Mouse (Mus musculus) monocyte, adult 2 months (primary cell): ENCODE data around the gene Olfr417.
"Not testable (repeated sequence)": the region's sequence is repeated elsewhere in the genome, so short reads cannot be mapped to it uniquely, and the experiment has no call there.

Experiments
- DNase-seq, 2 experiments: peaks; one replicate each; pipeline ENCODE4 v3.0.0; 2022; ENCODE audit warnings: low spot score in 2 of 2, low read depth in 1 of 2

Gene Olfr417

DNA sequence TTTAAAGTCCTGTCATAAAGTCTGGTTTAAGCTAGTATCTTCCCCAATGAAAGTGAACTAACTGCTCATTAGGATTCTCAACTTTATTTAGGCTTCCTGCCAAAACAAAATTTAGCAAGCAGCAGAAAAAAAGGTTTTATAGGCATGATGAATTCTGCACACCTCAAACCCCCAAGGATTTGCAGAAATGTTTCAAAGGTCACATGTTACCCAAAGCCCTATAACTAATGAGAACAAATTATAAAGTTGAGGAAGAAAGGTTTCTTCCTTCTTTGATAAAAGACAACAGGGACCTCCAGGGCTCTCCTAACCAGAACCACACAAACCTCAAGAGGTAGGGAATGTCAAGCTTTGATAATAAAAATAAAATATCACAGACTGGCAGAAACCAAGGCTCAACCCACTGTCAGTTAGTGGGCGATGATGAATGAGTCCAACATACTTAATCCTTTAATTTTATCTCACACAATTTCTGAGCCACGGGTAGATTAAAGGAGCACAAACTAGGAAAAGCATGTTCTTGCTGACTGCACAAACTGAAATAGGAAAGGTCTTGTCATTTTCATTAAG is at the start of gene Olfr417:
Olfr417 (plus strand) TSS at position 241 of the 570 bp plus-strand sequence.
- DNase-seq: no peak

DNA sequence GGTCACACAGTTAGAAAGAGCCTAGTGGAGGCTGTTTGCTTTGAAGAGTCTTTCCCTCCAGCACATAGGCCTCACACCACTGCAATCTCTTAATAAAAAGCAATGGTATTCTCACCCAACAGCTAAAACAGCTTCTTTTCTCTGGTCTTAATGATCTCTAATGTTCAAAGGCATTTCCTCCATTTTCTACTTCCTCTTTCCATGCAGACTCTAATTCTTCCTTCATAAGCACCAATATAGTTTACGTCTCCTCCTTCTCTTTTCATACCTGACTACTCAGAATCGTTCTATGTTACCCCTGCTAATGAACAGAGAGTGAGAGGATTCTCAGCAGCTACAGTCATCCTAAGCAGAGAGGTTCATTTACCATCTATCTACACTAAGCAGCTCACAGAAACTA is 47.6 kb upstream of the Olfr417 start:
- no peak for DNase-seq

DNA sequence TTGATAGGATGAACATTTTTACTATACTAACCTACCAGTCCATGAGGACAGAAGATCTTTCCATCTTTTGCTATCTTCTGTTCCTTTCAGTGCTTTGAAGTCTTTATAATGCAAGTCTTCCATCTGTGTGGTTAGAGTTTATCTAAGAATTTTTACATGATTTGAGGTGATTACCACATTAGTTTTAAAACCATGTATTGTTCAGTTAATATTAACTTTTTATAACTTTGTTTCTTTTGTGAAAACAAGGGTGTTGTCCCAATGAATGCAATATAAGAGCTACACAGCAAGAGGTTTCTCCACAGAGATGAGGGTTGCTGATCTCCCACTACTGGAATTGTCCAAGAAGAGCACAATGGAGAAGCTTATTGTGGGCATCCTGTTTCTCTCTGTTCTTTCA is 34.7 kb upstream of the Olfr417 start, which contains the start of gene Mptx1:
Mptx1 (plus strand) TSS at position 301 of the 400 bp plus-strand sequence.
- no peak for DNase-seq

GRCm38 (mm10) chr1:174353636-174354035 is 11.3 kb upstream of the Olfr417 start:
- DNase-seq: not testable (repeated sequence)

- no peak for DNase-seq
Observed at GRCm38 (mm10) chr1:174354640-174355039, 10.3 kb upstream of the Olfr417 start.

- no peak for DNase-seq
Observed at GRCm38 (mm10) chr1:174373799-174374198, 8.9 kb downstream of the Olfr417 start.

- no peak for DNase-seq
Observed at GRCm38 (mm10) chr1:174390746-174391145, 25.8 kb downstream of the Olfr417 start, which contains the start of gene Olfr248. Olfr248 (plus strand) TSS chr1:174391046.

GRCm38 (mm10) chr1:174422959-174423358 is 58.0 kb downstream of the Olfr417 start:
- DNase-seq: no peak

DNA sequence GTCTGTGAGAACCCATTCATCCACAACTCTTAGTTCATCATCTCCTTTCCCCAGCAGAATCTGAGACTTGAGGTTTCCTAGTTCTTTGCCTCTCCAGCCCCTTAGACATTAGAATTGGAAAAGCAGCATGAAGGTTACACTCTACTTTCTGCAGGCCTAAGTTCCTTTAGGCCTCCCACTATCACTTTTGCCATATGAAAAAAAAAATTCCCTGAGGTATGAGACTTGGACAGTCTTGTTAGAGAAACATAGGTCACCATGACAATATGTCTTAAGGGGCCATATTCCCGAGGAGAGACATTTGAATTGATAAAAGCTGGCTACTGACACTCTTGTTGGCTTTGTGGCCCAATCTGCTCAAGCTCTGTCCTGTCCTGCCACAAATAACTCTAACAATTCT is 58.8 kb downstream of the Olfr417 start, which contains the start of gene Olfr414:
Olfr414 (plus strand) TSS at position 301 of the 400 bp plus-strand sequence.
- DNase-seq: no peak
